Mouse (Mus musculus) embryonic facial prominence, embryonic 11.5 days (tissue): Measurements from ENCODE around the gene Rbm24. TPM values are rescaled to one million over a fixed set of nuclear protein-coding genes. Genes with fewer than 3 reads are reported as not detected.

Experiments used
- ATAC-seq: fragments of 200-750 bp; cut with Nextera tagmentation; replicated peaks from 2 replicates; pipeline ENCODE4 v1.8.0; 2017; ENCODE audit warnings: low read depth; ENCODE audit not compliant: insufficient number of reproducible peaks, low FRiP score, low TSS enrichment
- DNase-seq: peaks from one replicate; pipeline ENCODE4 v3.0.0-alpha.2; 2015; ENCODE audit warnings: low spot score
- H3K27ac ChIP-seq: fragments of 300-500 bp; sonication (generic); replicated peaks from 2 replicates; pipeline ENCODE4 v1.5.1; 2014; ENCODE audit warnings: mild to moderate bottlenecking, low read depth, low read length, control low read depth
- H3K27me3 ChIP-seq: fragments of 300-500 bp; sonication (generic); 2 replicates; pipeline ENCODE4 v1.6.1; 2014; ENCODE audit warnings: mild to moderate bottlenecking, low read length, moderate library complexity, mixed read lengths; ENCODE audit not compliant: control insufficient read depth, insufficient read depth
- H3K36me3 ChIP-seq: fragments of 300-500 bp; sonication (generic); replicated peaks from 2 replicates; pipeline ENCODE4 v1.6.1; 2014; ENCODE audit warnings: low read depth, mild to moderate bottlenecking, low read length, moderate library complexity, mixed read lengths; ENCODE audit not compliant: control insufficient read depth, insufficient read depth
- H3K4me1 ChIP-seq: fragments of 300-500 bp; sonication (generic); 2 replicates; pipeline ENCODE4 v1.6.1; 2014; ENCODE audit warnings: low read length, mixed read lengths; ENCODE audit not compliant: control insufficient read depth, insufficient read depth
- H3K4me2 ChIP-seq: fragments of 300-500 bp; sonication (generic); 2 replicates; pipeline ENCODE4 v1.6.1; 2014; ENCODE audit warnings: low read depth, mild to moderate bottlenecking, control low read depth, low read length, moderate library complexity
- H3K4me3 ChIP-seq: fragments of 300-500 bp; sonication (generic); 2 replicates; pipeline ENCODE4 v1.5.1; 2014; ENCODE audit warnings: low read depth, low read length, control low read depth
- H3K9ac ChIP-seq: fragments of 300-500 bp; sonication (generic); replicated peaks from 2 replicates; pipeline ENCODE4 v1.6.1; 2014; ENCODE audit warnings: mild to moderate bottlenecking, control low read depth, low read length
- H3K9me3 ChIP-seq: fragments of 300-500 bp; sonication (generic); replicated peaks from 2 replicates; pipeline ENCODE4 v1.6.1; 2016; ENCODE audit warnings: mild to moderate bottlenecking, low read length, inconsistent platforms, mixed read lengths; ENCODE audit not compliant: control insufficient read depth
- WGBS: fragments of 180-500 bp; shearing (Covaris S2); extraction: QIAGEN DNeasy Blood & Tissue Kit; methylation state at CpG from one replicate; pipeline ENCODE4 v1.1.7; 2014; 5-methylcytosine and 5-hydroxymethylcytosine counted together
- polyA plus RNA-seq: library from polyadenylated mRNA; unstranded; fragments of >200 nt; fragmentation: Nextera tagmentation; extraction: Ambion mirVana; gene quantifications from 2 replicates; pipeline ENCODE4 v1.2.1, GENCODE M21; 2014

Gene Rbm24
- 3.6 and 5.5 TPM in 2 replicates for polyA plus RNA-seq

DNA sequence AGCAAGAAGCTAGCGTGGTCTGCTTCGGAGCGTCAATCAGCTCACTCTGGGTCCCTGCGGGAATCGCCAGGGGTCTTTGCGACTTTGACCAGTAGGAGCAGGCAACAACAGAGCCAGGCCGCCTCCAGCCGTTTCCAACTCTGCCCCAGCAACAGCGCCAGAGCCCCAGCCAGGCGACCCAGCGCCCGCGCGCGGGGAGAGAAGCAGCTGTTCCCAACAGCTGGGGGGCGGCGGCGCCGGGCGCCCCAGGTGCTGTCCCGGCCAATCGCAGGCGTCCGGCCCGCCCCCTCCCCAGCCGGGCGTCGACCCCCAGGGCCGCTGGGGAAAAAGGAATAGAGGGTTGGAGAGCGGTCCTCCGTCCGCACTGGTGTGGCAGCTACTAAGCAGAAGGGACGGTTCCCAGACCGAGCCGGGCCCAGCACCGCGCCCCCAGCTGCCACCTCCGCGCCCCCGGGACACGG, at the start of gene Rbm24:
Gene Rbm24 (plus strand): TSS at position 294 of the 461 bp plus-strand sequence.
- Histone ChIP-seq H3K9ac (peak within 1 kb of the TSS; percentile 67), H3K27me3 (peaks cover 4% of the 10 kb centered on the region; the same call in 1 of the 2 replicates), H3K4me3 (peak within 1 kb of the TSS; percentile 57), H3K27ac (no peak within 1 kb of the TSS), H3K9me3 (no peaks in the 10 kb centered on the region), H3K4me2 (peak within 1 kb of the TSS; percentile 97), H3K4me1 (no peaks in the 10 kb centered on the region), H3K36me3 (no peaks in the 10 kb centered on the region)
- peak; percentile 87 for ATAC-seq
- peak; percentile 72 for DNase-seq
- under 1% methylated on average over 38 of the region's 41 CpGs for WGBS

DNA sequence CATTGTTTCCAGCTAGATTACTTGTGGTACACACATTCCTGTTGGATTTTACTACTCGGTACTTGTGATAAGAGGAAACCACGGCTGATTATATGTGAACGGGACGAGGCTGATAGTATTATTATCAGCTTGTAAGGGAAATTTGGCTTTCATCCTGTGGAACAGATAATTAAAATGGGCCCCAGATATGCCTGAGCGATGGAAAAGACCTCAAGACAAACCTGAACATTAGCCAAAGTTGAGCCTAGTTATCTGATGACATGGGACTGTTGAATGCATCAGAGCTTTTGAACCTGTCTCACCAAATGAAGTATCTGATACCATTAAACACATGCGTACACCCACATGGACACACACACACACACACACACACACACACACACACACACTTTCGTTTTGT, 45.4 kb upstream of the Rbm24 start:
- Histone ChIP-seq H3K9me3 (no peaks in the 10 kb centered on the region), H3K27me3 (no peaks in the 10 kb centered on the region), H3K27ac (no peak overlapping the region), H3K9ac (no peak overlapping the region), H3K4me1 (no peaks in the 10 kb centered on the region), H3K4me3 (no peak overlapping the region), H3K36me3 (no peaks in the 10 kb centered on the region), H3K4me2 (no peak overlapping the region)
- no peak for DNase-seq
- no peak for ATAC-seq
- 87% methylated on average over 7 of the region's 7 CpGs for WGBS

DNA sequence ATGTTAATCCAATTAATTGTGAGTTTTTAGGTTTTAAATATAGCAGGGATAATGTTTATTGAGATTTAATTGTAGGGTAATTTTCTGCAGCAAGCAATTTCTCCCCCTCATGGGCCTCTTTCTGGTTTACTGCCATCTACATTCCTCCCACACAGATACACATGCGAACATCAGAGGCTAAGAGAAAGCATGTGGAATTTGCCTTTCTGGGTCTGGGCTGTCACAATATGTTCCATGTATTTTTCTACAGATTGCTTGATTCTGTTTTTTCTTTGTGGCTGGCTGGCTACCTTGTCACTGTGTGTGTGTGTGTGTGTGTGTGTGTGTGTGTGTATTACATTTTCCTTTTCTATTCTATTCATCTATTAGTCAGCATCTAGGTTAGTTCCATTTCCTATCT, 42.9 kb upstream of the Rbm24 start:
- no peaks in the 10 kb centered on the region for H3K36me3 ChIP-seq
- H3K4me3 ChIP-seq, result no peak overlapping the region
- ATAC-seq (no peak), DNase-seq (no peak)
- H3K9me3 ChIP-seq, result no peaks in the 10 kb centered on the region
- no peak overlapping the region for H3K9ac ChIP-seq
- no peaks in the 10 kb centered on the region for H3K4me1 ChIP-seq
- H3K27ac ChIP-seq, result no peak overlapping the region
- WGBS, result 97% methylated on average over 1 of the region's 1 CpGs
- no peak overlapping the region for H3K4me2 ChIP-seq
- no peaks in the 10 kb centered on the region for H3K27me3 ChIP-seq

DNA sequence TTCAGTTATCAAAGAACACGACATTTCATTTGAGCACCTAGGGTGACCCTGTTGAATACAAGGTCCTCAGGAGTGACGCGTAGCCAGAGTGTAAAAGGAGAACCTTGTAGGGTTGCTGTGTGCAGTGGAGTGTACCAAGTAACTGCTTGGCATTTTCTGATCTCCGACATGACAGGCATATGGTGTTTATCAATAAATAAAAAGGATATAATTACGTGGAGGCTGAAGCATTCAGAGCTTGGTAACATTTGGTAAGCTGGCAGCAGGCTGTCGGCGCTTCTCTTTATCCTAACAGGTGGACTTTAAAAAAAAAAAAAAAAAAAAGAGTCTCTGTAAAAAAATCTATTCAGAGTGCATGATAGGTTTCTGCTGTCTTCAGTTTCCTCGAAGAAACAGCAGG, 30.8 kb upstream of the Rbm24 start:
- Histone ChIP-seq H3K27ac (no peak overlapping the region), H3K4me1 (no peaks in the 10 kb centered on the region), H3K4me3 (no peak overlapping the region), H3K27me3 (no peaks in the 10 kb centered on the region), H3K36me3 (no peaks in the 10 kb centered on the region), H3K9ac (no peak overlapping the region), H3K9me3 (no peaks in the 10 kb centered on the region), H3K4me2 (no peak overlapping the region)
- no peak for DNase-seq
- no peak for ATAC-seq
- 80% methylated on average over 8 of the region's 8 CpGs for WGBS

- Histone ChIP-seq H3K4me3 (no peak overlapping the region), H3K36me3 (no peaks in the 10 kb centered on the region), H3K27me3 (no peaks in the 10 kb centered on the region), H3K27ac (no peak overlapping the region), H3K4me2 (no peak overlapping the region), H3K4me1 (no peaks in the 10 kb centered on the region), H3K9ac (no peak overlapping the region), H3K9me3 (no peaks in the 10 kb centered on the region)
- no peak for DNase-seq
- ATAC-seq, result no peak
- WGBS, result 90% methylated on average over 1 of the region's 1 CpGs
Measured at GRCm38 (mm10) chr13:46391654-46392053, 26.6 kb upstream of the Rbm24 start.

DNA sequence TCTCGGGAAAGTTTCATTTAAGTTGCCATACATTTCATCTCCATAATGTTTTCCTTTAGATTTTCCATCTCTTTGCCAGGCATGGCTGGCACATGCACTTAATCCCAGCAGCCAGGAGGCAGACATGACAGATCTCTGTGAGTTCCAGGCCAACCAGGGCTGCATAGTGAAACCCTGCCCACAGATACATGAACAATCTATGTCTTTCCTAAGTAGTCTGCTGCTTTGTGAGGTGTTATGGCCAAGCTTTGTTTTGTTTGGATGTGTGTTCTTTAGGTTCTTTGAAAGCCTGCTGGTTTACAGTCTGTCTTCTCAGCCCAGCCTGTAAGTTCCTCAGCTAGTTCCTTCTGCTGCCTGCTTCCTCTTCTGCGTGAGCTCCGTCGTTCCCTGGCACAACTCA, 25.3 kb upstream of the Rbm24 start:
- no peak for ATAC-seq
- Histone ChIP-seq H3K9ac (no peak overlapping the region), H3K4me2 (no peak overlapping the region), H3K27ac (no peak overlapping the region), H3K9me3 (no peaks in the 10 kb centered on the region), H3K36me3 (no peaks in the 10 kb centered on the region), H3K27me3 (no peaks in the 10 kb centered on the region), H3K4me3 (no peak overlapping the region), H3K4me1 (no peaks in the 10 kb centered on the region)
- 88% methylated on average over 4 of the region's 4 CpGs for WGBS
- DNase-seq, result no peak

- Histone ChIP-seq H3K27ac (no peak overlapping the region), H3K4me3 (no peak overlapping the region), H3K4me2 (no peak overlapping the region), H3K4me1 (no peaks in the 10 kb centered on the region), H3K9me3 (no peaks in the 10 kb centered on the region), H3K27me3 (no peaks in the 10 kb centered on the region), H3K36me3 (no peaks in the 10 kb centered on the region), H3K9ac (no peak overlapping the region)
- no peak for ATAC-seq
- no peak for DNase-seq
- WGBS, result 72% methylated on average over 2 of the region's 2 CpGs
Measured at GRCm38 (mm10) chr13:46393936-46394335, 24.3 kb upstream of the Rbm24 start.

GRCm38 (mm10) chr13:46397235-46397634, 21.0 kb upstream of the Rbm24 start:
- Histone ChIP-seq H3K4me3 (no peak overlapping the region), H3K9ac (no peak overlapping the region), H3K27ac (no peak overlapping the region), H3K9me3 (no peaks in the 10 kb centered on the region), H3K4me1 (no peaks in the 10 kb centered on the region), H3K4me2 (no peak overlapping the region), H3K27me3 (no peaks in the 10 kb centered on the region), H3K36me3 (no peaks in the 10 kb centered on the region)
- ATAC-seq (no peak), DNase-seq (no peak)
- 79% methylated on average over 3 of the region's 3 CpGs for WGBS
